In the genomic region with DNA sequence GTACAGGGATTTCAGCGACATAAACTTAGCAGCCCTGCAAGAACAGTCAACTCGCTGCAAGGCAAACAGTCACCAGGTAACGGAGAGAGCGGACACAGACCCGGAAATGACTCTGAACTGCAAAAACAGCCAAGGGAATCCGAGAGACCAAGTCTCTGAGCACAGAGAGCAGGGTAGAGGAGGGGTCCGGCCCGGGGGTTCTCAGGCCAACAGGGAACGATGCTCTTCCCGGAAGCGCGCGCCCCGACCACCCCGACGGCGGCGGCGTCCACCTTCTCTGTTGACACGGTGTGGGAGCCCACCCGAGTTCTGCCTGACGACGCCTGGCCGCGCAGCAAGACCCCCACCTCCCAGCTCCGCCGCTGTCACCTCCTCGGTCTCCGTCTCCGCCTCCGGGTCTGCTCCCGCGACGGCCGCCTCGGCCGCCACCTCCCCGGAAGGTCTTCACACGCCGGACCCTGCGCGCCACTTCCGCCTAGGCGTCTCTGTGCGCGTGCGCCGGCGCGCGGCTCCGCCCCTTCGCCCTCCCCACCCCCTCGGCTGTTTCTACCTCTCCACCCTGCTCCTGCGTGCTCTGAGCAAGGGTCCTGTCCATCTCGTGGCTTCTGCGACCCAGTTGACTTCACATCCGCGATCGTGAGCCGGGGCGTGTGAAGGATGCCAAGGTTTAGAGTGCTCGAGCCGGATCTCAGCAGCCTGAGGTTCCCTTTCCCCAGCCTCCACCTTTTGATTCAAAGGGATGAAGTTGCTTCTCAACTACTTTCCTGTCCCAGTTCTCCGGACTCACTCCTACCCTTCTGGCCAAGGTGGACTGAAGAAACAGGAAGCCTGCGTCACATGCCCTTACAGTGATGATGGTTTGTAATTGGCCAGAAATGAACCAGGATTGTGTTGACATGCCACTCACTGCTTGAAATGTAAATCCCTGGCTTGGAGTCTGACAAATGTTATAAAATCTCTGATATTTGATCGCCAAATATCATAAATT, we compare ENCODE assay signal across 8 mouse cellular contexts. TPM values are rescaled to one million over a fixed set of nuclear protein-coding genes. Genes with fewer than 3 reads are reported as not detected.
DNase-seq lines count a peak whose midpoint lies in the region; ATAC-seq and TF ChIP-seq lines count a peak whose summit lies in the region.

Gene Slc35b3, minus strand, starts transcription at position 813 of the 988 bp plus-strand sequence.

- WGBS in hindbrain, embryonic 14.5 days: 2% methylated on average over 53 of the region's 67 CpGs

- in situ Hi-C loops in Patski (cut with MboI; ENCODE audit: low pct_unique_long_range_greater_than_20kb): no loop called here

- CTCF ChIA-PET in Patski (lab: Charles Lee): interaction anchor here (1.0 kb wide), 2 partner anchors 10 to 53 kb away, joined by 3 read pairs; no protein-coding TSS in a partner anchor

- H3K9me3 ChIP-seq in hindbrain, embryonic 14.5 days (ENCODE audit: control insufficient read depth, low read length): no peaks in the 10 kb centered on the region

- H3K4me1 ChIP-seq in hindbrain, embryonic 14.5 days (replicated peaks; ENCODE audit: control insufficient read depth, insufficient read depth, low read length): peaks cover 14% of the 10 kb centered on the region

- H3K4me2 ChIP-seq in hindbrain, embryonic 14.5 days (replicated peaks): peak within 1 kb of the TSS; percentile 53

- peak within 1 kb of the TSS; percentile 79 for H3K4me3 ChIP-seq in hindbrain, embryonic 14.5 days (replicated peaks; ENCODE audit: low read length)

- peak within 1 kb of the TSS; percentile 72 for H3K27ac ChIP-seq in hindbrain, embryonic 14.5 days

- no peaks in the 10 kb centered on the region for H3K27me3 ChIP-seq in Patski
- H3K27me3 ChIP-seq in hindbrain, embryonic 14.5 days (ENCODE audit: control insufficient read depth, insufficient read depth, low read length): no peaks in the 10 kb centered on the region

- peak within 1 kb of the TSS; percentile 71 for H3K9ac ChIP-seq in hindbrain, embryonic 14.5 days

- DNase-seq in Patski (ENCODE audit: low read depth, low spot score): peak; percentile 41
- peak; percentile 91 to 92 for DNase-seq in cerebellum, postnatal 14 days
- DNase-seq in frontal cortex, postnatal 25 days (ENCODE audit: low spot score in 2 of 2): peak; percentile 63 to 68
- DNase-seq in hindbrain, embryonic 14.5 days (ENCODE audit: low spot score): peak; percentile 85
- DNase-seq in layer of hippocampus, postnatal 36 days: peak; percentile 79 to 80
- DNase-seq in lung, postnatal 4 days: peak; percentile 91
- DNase-seq in retina, postnatal 7 days (ENCODE audit: low read depth, low spot score): peak; percentile 79
- peak; percentile 73 for DNase-seq in urinary bladder, adult 2 months (ENCODE audit: low spot score)

- H3K36me3 ChIP-seq in hindbrain, embryonic 14.5 days (replicated peaks; ENCODE audit: control insufficient read depth, insufficient read depth): peaks cover under 1% of the 10 kb centered on the region; the same call in 1 of the 2 replicates

- no peak for TF ChIP-seq CTCF in Patski (IDR thresholded peaks at IDR 0.05)

- ATAC-seq in Patski: peak; percentile 93
- peak; percentile 99 for ATAC-seq in hindbrain, embryonic 14.5 days (ENCODE audit: low FRiP score)

- POLR2A ChIA-PET in Patski (lab: Charles Lee): interaction anchor here (0.6 to 0.7 kb wide), 2 partner anchors 547 to 1883 kb away, joined by 3 to 5 read pairs; no protein-coding TSS in a partner anchor

RNA-seq across cellular contexts. Expression of gene Slc35b3, which starts in this region (rescaled TPM):
- 20.8 TPM for polyA plus RNA-seq in Patski (2021)
- polyA plus RNA-seq in hindbrain, embryonic 14.5 days (2014; fragmentation: Nextera tagmentation; extraction: Ambion mirVana): 34.4 and 35.8 TPM in 2 replicates
- 10 to 100 TPM; 14.2 to 16.0 TPM for total RNA-seq in layer of hippocampus, postnatal 36 days (2021)
- 28.3 and 39.5 TPM in 2 replicates for polyA plus RNA-seq in urinary bladder, adult 2 months (2012; rRNA removed)

Comparison
In these comparisons a context has a peak if more than half of its experiments do, and no peak if none do; other contexts are left out.
1. Peak in every context shown above with its lines: DNase-seq, ATAC-seq, H3K4me3 ChIP-seq and H3K27ac ChIP-seq.
2. DNase-seq: peak in every context shown above with its lines; median percentile 92 in cerebellum, postnatal 14 days; 91 in lung, postnatal 4 days; 85 in hindbrain, embryonic 14.5 days; 80 in layer of hippocampus, postnatal 36 days; 79 in retina, postnatal 7 days; 73 in urinary bladder, adult 2 months; 66 in frontal cortex, postnatal 25 days; 41 in Patski.